Mouse (Mus musculus): ENCODE results near the gene Sae1. TPM values are rescaled to one million over a fixed set of nuclear protein-coding genes. Genes with fewer than 3 reads are reported as not detected.

Gene Sae1
- total and polyA plus RNA-seq, 2 experiments = 11.5 to 16.1 TPM

GRCm38 (mm10) chr7:16299419-16300035, 88.1 kb downstream of the Sae1 start:
- H3K4me1 ChIP-seq (ENCODE audit: control insufficient read depth, insufficient read depth, low read length) = peaks cover 7% of the 10 kb centered on the region; the same call in 1 of the 2 replicates
- no peaks in the 10 kb centered on the region for H3K27me3 ChIP-seq (ENCODE audit: control insufficient read depth, insufficient read depth, low read length)
- peak; percentile 48 for DNase-seq (ENCODE audit: extremely low read depth, low read depth, low spot score)
- WGBS = 3% methylated on average over 52 of the region's 52 CpGs
- no peaks in the 10 kb centered on the region for H3K79me2 ChIP-seq (ENCODE audit: control insufficient read depth, insufficient read depth, low read length)
- no peaks in the 10 kb centered on the region for H3K36me3 ChIP-seq (ENCODE audit: control insufficient read depth, insufficient read depth, low read length)
- H3K9ac ChIP-seq (ENCODE audit: low read depth, low read length) = peak overlapping the region; percentile 26; the same call in 1 of the 2 replicates
- TF ChIP-seq CTCF (IDR thresholded peaks at IDR 0.05; ENCODE audit: low read depth, low read length) = no peak
- no peak overlapping the region for H3K27ac ChIP-seq (replicated peaks; ENCODE audit: insufficient read depth, low read depth, low read length)
- H3K4me3 ChIP-seq (ENCODE audit: insufficient read depth, low read depth, low read length) = peak overlapping the region; percentile 17; the same call in 1 of the 2 replicates

- H3K4me3 ChIP-seq (ENCODE audit: insufficient read depth, low read depth, low read length) = no peak overlapping the region
- no peaks in the 10 kb centered on the region for H3K27me3 ChIP-seq (ENCODE audit: control insufficient read depth, insufficient read depth, low read length)
- peaks cover 7% of the 10 kb centered on the region; the same call in 1 of the 2 replicates for H3K4me1 ChIP-seq (ENCODE audit: control insufficient read depth, insufficient read depth, low read length)
- no peak for TF ChIP-seq CTCF (IDR thresholded peaks at IDR 0.05; ENCODE audit: low read depth, low read length)
- TF ChIP-seq POLR2A (IDR thresholded peaks at IDR 0.05; ENCODE audit: extremely low read depth, insufficient read depth, low read length) = no peak
- 85% methylated on average over 5 of the region's 5 CpGs for WGBS
- no peak overlapping the region for H3K27ac ChIP-seq (replicated peaks; ENCODE audit: insufficient read depth, low read depth, low read length)
- DNase-seq (ENCODE audit: extremely low read depth, low read depth, low spot score) = no peak
- H3K9ac ChIP-seq (ENCODE audit: low read depth, low read length) = no peak overlapping the region
- H3K79me2 ChIP-seq (ENCODE audit: control insufficient read depth, insufficient read depth, low read length) = no peaks in the 10 kb centered on the region
- H3K36me3 ChIP-seq (ENCODE audit: control insufficient read depth, insufficient read depth, low read length) = no peaks in the 10 kb centered on the region
Observed at GRCm38 (mm10) chr7:16298927-16299326, 88.7 kb downstream of the Sae1 start.

GRCm38 (mm10) chr7:16297616-16298015, 90.0 kb downstream of the Sae1 start:
- WGBS = 69% methylated on average over 2 of the region's 2 CpGs
- no peak overlapping the region for H3K27ac ChIP-seq (replicated peaks; ENCODE audit: insufficient read depth, low read depth, low read length)
- no peaks in the 10 kb centered on the region for H3K79me2 ChIP-seq (ENCODE audit: control insufficient read depth, insufficient read depth, low read length)
- H3K9ac ChIP-seq (ENCODE audit: low read depth, low read length) = no peak overlapping the region
- no peaks in the 10 kb centered on the region for H3K27me3 ChIP-seq (ENCODE audit: control insufficient read depth, insufficient read depth, low read length)
- H3K36me3 ChIP-seq (ENCODE audit: control insufficient read depth, insufficient read depth, low read length) = no peaks in the 10 kb centered on the region
- TF ChIP-seq POLR2A (IDR thresholded peaks at IDR 0.05; ENCODE audit: extremely low read depth, insufficient read depth, low read length) = no peak
- TF ChIP-seq CTCF (IDR thresholded peaks at IDR 0.05; ENCODE audit: low read depth, low read length) = no peak
- peaks cover 7% of the 10 kb centered on the region; the same call in 1 of the 2 replicates for H3K4me1 ChIP-seq (ENCODE audit: control insufficient read depth, insufficient read depth, low read length)
- H3K4me3 ChIP-seq (ENCODE audit: insufficient read depth, low read depth, low read length) = no peak overlapping the region
- DNase-seq (ENCODE audit: extremely low read depth, low read depth, low spot score) = no peak

- TF ChIP-seq POLR2A (IDR thresholded peaks at IDR 0.05; ENCODE audit: extremely low read depth, insufficient read depth, low read length) (no peak), CTCF (IDR thresholded peaks at IDR 0.05; ENCODE audit: low read depth, low read length) (no peak)
- Histone ChIP-seq H3K4me1 (ENCODE audit: control insufficient read depth, insufficient read depth, low read length) (peaks cover 7% of the 10 kb centered on the region; the same call in 1 of the 2 replicates), H3K79me2 (ENCODE audit: control insufficient read depth, insufficient read depth, low read length) (no peaks in the 10 kb centered on the region), H3K9ac (ENCODE audit: low read depth, low read length) (peak overlapping the region; percentile 54), H3K4me3 (ENCODE audit: insufficient read depth, low read depth, low read length) (peak overlapping the region; percentile 47; the same call in 1 of the 2 replicates), H3K27me3 (ENCODE audit: control insufficient read depth, insufficient read depth, low read length) (no peaks in the 10 kb centered on the region), H3K27ac (replicated peaks; ENCODE audit: insufficient read depth, low read depth, low read length) (peak overlapping the region; percentile 24; the same call in 1 of the 2 replicates), H3K36me3 (ENCODE audit: control insufficient read depth, insufficient read depth, low read length) (no peaks in the 10 kb centered on the region)
- DNase-seq (ENCODE audit: extremely low read depth, low read depth, low spot score) = peak; percentile 58
- WGBS = 7% methylated on average over 22 of the region's 22 CpGs
Observed at GRCm38 (mm10) chr7:16296766-16297390, 90.7 kb downstream of the Sae1 start.

- WGBS = 44% methylated on average over 2 of the region's 2 CpGs
- no peaks in the 10 kb centered on the region for H3K79me2 ChIP-seq (ENCODE audit: control insufficient read depth, insufficient read depth, low read length)
- no peak overlapping the region for H3K9ac ChIP-seq (ENCODE audit: low read depth, low read length)
- peaks cover 7% of the 10 kb centered on the region; the same call in 1 of the 2 replicates for H3K4me1 ChIP-seq (ENCODE audit: control insufficient read depth, insufficient read depth, low read length)
- no peaks in the 10 kb centered on the region for H3K36me3 ChIP-seq (ENCODE audit: control insufficient read depth, insufficient read depth, low read length)
- TF ChIP-seq CTCF (IDR thresholded peaks at IDR 0.05; ENCODE audit: low read depth, low read length) (no peak), POLR2A (IDR thresholded peaks at IDR 0.05; ENCODE audit: extremely low read depth, insufficient read depth, low read length) (no peak)
- no peak overlapping the region for H3K27ac ChIP-seq (replicated peaks; ENCODE audit: insufficient read depth, low read depth, low read length)
- H3K27me3 ChIP-seq (ENCODE audit: control insufficient read depth, insufficient read depth, low read length) = no peaks in the 10 kb centered on the region
- no peak for DNase-seq (ENCODE audit: extremely low read depth, low read depth, low spot score)
- H3K4me3 ChIP-seq (ENCODE audit: insufficient read depth, low read depth, low read length) = no peak overlapping the region
Observed at GRCm38 (mm10) chr7:16296146-16296545, 91.5 kb downstream of the Sae1 start.
